Mouse (Mus musculus) bone marrow macrophage, adult 2 months (primary cell): Measurements from ENCODE around the gene Rwdd4a.

Experiments used
- CTCF ChIP-seq: IDR thresholded peaks from 2 replicates; pipeline ENCODE4 v1.5.1; 2012; ENCODE audit warnings: low read depth, mild to moderate bottlenecking, low read length, moderate library complexity
- POLR2A ChIP-seq: IDR thresholded peaks from 2 replicates; pipeline ENCODE4 v1.6.1; 2012; ENCODE audit warnings: mild to moderate bottlenecking, low read depth, low read length, borderline replicate concordance

DNA sequence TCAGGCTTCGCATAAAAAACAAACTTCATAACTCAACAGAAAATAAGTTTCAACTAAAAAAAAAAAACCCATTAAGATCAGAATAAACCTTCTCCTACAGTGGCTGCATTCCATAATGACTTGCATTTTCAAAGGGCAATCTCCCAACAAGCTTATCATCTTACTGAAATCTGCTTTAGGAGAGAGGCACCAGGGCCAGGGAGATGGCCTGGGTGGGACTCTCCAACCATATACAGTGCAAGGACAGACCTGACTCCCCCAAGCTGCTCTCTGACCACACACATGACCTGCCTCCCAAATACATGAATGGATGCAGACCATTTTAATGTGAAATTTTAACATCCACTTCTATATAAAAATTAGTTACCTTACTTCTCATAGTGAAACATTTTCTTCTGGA lies 5.4 kb upstream of the Rwdd4a start:
- TF ChIP-seq CTCF (no peak), POLR2A (no peak)
